Mouse (Mus musculus) cortical plate, adult 2 months (tissue): ENCODE measurements around the gene Pigx.

Experiments
- CTCF ChIP-seq: fragments of 200-500 bp; IDR thresholded peaks from 2 replicates; pipeline ENCODE4 v1.5.1; 2011; ENCODE audit warnings: mild to moderate bottlenecking, control low read depth, low read length; ENCODE audit not compliant: insufficient read depth; ENCODE audit errors: extremely low read depth
- POLR2A ChIP-seq: fragments of 200-500 bp; IDR thresholded peaks from 2 replicates; pipeline ENCODE4 v1.6.1; 2011; ENCODE audit warnings: mild to moderate bottlenecking, low read length, control low read depth; ENCODE audit not compliant: insufficient read depth; ENCODE audit errors: extremely low read depth

DNA sequence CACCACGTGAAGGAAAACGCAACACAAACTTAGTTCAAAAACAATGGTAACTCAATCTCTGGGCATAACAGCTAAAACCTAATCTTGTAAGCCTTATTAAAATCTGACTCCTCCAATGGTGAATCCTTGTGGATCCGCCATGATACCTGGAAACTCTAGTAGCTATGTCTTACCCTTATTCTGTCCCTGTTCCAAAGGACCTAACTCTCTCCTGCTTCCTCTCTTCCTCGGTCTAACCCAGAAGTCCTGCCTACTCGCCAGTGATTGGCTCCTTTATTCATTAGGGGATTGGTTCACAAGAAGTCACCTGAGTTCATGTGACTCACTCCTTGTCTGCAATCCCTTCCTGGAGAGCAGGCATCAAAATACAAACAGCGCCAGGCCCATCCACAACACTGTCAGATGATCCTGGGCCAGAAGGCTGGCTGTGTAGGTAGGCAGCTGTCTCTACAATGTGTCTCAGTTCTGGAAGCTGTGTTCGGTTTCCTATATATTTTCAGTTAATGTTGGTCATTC lies 36.4 kb upstream of the Pigx start:
- TF ChIP-seq POLR2A = no peak
- TF ChIP-seq CTCF = no peak
